Mouse (Mus musculus): ENCODE measurements at regions not wholly inside any gene's neighbourhood (a gene's known extent, or its start where the extent isn't known, plus 50 kb on each side); places are given as distances from the start of the nearest gene placed in this dataset.

DNA sequence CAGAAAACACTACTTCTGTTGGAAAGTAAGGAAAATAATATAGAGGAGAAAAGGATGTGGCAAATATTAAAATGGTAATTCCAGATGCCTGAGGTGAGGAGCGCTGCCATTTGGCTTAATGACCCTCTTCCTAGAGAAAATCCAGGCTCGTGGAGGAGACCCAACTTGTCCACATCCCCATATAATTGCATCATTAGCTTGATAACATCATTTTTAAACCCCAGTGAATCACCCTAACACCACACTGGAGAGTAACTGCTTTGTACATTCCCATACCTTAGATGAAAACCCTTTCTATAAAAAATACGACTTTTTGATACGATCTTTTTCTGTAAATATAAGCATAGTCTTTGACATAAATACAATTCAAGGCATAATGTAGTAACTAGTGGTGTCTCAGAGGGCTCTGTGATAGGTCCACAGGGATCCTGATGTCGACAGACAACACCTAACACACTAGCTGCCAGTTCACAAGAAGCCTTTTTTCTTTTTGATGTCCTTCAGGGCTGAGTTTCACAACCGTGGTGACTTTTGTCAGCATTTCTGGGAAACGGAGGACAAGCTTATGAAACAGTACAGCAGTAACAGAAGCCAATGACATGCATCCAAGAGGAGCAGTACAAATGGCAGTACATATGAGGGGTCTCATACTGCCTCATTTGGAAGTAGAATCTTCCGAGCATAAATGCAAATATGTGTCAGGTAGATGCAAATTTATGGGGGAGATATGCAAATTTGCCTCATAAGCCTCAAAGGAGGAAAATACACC, 174.8 kb upstream of the Rreb1 start:
- H3K4me3 ChIP-seq (replicated peaks), result no peak overlapping the region
- ATAC-seq (ENCODE audit: insufficient read depth, low FRiP score, low read depth), result no peak
- no peaks in the 10 kb centered on the region for H3K4me1 ChIP-seq
- H3K27me3 ChIP-seq (replicated peaks), result no peaks in the 10 kb centered on the region
- H3K36me3 ChIP-seq, result no peaks in the 10 kb centered on the region
- no peaks in the 10 kb centered on the region for H3K9me3 ChIP-seq
- H3K9ac ChIP-seq, result no peak overlapping the region
- no peak overlapping the region for H3K4me2 ChIP-seq
- 66% methylated on average over 8 of the region's 8 CpGs for WGBS
- no peak overlapping the region for H3K27ac ChIP-seq

DNA sequence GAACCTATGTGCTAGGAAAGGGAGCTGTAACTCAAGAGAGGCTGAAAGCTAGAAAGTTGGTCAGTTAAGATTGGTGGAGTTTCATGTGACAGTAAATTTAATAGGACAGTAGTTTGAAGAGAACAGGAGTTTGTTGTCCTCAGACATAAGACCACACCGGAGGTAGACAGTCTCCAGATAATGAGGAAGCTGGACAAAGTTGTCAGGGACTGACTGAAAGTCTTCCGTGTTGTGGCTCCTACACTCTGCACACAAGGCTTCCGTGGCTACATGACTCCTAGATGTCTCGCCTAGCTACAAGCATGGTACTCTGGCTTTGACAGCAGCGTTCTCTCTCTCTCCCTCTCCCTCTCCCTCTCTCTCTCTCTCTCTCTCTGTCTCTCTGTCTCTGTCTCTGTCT, 171.9 kb upstream of the Rreb1 start:
- H3K9me3 ChIP-seq, result no peaks in the 10 kb centered on the region
- no peak overlapping the region for H3K9ac ChIP-seq
- no peak overlapping the region for H3K4me3 ChIP-seq (replicated peaks)
- no peaks in the 10 kb centered on the region for H3K36me3 ChIP-seq
- H3K27me3 ChIP-seq (replicated peaks), result no peaks in the 10 kb centered on the region
- no peak overlapping the region for H3K27ac ChIP-seq
- ATAC-seq (ENCODE audit: insufficient read depth, low FRiP score, low read depth), result no peak
- 88% methylated on average over 5 of the region's 5 CpGs for WGBS
- no peak overlapping the region for H3K4me2 ChIP-seq
- no peaks in the 10 kb centered on the region for H3K4me1 ChIP-seq

DNA sequence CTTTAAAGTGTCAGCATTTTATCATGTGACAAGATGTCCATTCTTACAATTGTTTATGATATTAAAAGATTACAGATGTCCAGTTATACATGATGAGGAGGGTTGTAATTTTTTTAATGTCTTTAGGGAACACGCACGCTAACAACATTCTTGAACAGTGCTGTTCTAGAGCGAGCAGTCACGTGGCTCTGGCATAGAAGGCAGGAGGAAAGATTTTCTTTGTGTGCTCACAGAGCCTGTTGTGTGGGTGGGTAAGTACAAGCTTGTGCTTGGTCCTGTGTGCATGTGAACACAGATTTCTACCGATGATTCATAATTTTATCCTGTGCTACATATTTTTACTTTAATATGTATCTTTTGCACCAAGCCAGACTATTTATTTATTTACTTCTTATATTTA, 169.1 kb upstream of the Rreb1 start:
- H3K4me2 ChIP-seq, result no peak overlapping the region
- 76% methylated on average over 5 of the region's 5 CpGs for WGBS
- ATAC-seq (ENCODE audit: insufficient read depth, low FRiP score, low read depth), result no peak
- H3K9me3 ChIP-seq, result no peaks in the 10 kb centered on the region
- H3K27me3 ChIP-seq (replicated peaks), result no peaks in the 10 kb centered on the region
- no peak overlapping the region for H3K4me3 ChIP-seq (replicated peaks)
- no peak overlapping the region for H3K27ac ChIP-seq
- no peaks in the 10 kb centered on the region for H3K4me1 ChIP-seq
- H3K9ac ChIP-seq, result no peak overlapping the region
- H3K36me3 ChIP-seq, result no peaks in the 10 kb centered on the region

DNA sequence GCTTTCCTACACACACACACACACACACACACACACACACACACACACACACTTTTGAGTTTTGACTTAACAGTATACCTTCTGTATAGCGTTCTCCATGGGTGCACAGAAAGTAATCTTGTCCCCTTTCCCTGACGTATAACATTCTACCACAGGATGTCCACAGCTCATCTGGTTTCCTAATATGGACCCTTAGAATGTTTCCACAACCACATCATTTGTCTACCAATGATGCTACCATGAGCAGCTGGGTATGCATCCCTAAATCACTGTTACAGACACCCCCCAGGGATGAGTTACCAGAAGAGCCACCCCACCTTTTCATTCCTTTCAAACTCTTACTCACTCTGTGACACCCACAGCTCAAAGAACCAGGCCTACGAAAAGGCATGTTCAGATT, 166.8 kb upstream of the Rreb1 start:
- Histone ChIP-seq H3K27me3 (replicated peaks) (no peaks in the 10 kb centered on the region), H3K4me3 (replicated peaks) (no peak overlapping the region), H3K4me1 (no peaks in the 10 kb centered on the region), H3K27ac (no peak overlapping the region), H3K9me3 (no peaks in the 10 kb centered on the region), H3K4me2 (no peak overlapping the region), H3K36me3 (no peaks in the 10 kb centered on the region), H3K9ac (no peak overlapping the region)
- ATAC-seq (ENCODE audit: insufficient read depth, low FRiP score, low read depth), result no peak
- 69% methylated on average over 3 of the region's 3 CpGs for WGBS

DNA sequence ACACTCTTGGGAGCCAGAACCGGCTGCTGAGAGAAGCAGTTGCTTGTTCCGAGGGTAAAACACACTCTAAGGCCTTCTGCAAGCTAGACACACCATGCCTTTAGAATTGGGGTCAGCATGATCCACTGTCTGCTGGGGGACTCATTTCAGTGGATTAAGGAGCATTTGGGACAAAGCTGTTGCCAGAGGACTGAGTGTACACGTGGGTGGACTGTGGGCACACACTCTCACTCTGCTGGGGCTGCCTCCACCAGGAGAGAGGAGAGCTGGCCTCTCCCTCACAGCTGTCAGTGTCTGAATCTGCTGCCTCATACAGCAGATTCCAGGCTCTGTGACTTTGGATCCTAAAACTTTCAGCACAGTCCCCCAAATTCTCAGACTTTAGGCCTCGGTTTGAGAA, 161.2 kb upstream of the Rreb1 start:
- no peaks in the 10 kb centered on the region for H3K36me3 ChIP-seq
- H3K4me3 ChIP-seq (replicated peaks), result no peak overlapping the region
- no peaks in the 10 kb centered on the region for H3K9me3 ChIP-seq
- no peak for ATAC-seq (ENCODE audit: insufficient read depth, low FRiP score, low read depth)
- H3K27me3 ChIP-seq (replicated peaks), result no peaks in the 10 kb centered on the region
- H3K4me2 ChIP-seq, result no peak overlapping the region
- peaks cover 10% of the 10 kb centered on the region for H3K4me1 ChIP-seq
- H3K27ac ChIP-seq, result no peak overlapping the region
- no peak overlapping the region for H3K9ac ChIP-seq
- 81% methylated on average over 4 of the region's 4 CpGs for WGBS

DNA sequence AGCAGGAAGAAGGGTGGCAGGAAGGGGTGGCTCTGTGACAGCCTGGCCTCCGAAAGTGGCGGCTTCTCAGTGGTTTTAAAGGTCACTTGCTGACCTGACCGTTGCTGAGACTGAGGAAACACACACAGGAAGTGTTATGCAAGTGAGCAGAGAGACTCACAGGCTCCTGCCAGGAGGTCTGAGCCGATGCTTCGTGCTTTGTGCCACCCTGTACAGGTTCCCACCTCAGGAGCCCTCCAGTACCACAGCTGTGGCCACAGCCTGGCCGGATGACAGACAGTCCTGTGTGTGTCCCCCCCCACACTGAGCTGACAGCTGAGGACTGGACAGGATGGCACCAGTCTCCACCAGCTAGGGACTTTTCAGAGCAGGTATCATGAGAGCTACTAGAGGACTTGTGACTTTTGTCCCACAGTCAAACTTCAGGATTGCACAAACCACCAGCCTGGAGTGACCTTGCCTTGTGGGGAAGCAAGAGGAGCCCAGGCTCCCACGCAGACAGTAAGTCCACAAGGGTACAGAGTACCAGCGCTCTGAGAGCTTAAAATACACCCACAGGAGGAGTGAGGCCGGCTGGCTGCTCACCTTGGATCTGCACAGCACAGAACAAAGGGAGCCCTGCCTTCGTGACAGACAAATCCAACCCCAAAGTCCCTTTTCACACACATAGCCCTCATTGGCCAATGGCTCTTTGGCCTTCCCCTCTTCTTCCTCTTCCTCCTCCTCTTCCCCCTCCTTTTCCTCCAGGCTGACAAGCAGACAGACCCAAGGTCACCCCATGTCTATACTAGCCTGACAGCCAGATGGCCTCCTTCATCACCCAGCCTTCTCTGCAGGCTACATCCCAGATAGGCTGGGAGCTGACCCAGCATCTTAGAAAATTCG, 158.1 kb upstream of the Rreb1 start:
- H3K4me1 ChIP-seq, result peaks cover 10% of the 10 kb centered on the region
- peak; percentile 70 for ATAC-seq (ENCODE audit: insufficient read depth, low FRiP score, low read depth)
- no peak overlapping the region for H3K9ac ChIP-seq
- no peaks in the 10 kb centered on the region for H3K36me3 ChIP-seq
- H3K9me3 ChIP-seq, result no peaks in the 10 kb centered on the region
- H3K4me2 ChIP-seq, result no peak overlapping the region
- H3K4me3 ChIP-seq (replicated peaks), result no peak overlapping the region
- no peaks in the 10 kb centered on the region for H3K27me3 ChIP-seq (replicated peaks)
- 48% methylated on average over 11 of the region's 11 CpGs for WGBS
- peak overlapping the region; percentile 46 for H3K27ac ChIP-seq

DNA sequence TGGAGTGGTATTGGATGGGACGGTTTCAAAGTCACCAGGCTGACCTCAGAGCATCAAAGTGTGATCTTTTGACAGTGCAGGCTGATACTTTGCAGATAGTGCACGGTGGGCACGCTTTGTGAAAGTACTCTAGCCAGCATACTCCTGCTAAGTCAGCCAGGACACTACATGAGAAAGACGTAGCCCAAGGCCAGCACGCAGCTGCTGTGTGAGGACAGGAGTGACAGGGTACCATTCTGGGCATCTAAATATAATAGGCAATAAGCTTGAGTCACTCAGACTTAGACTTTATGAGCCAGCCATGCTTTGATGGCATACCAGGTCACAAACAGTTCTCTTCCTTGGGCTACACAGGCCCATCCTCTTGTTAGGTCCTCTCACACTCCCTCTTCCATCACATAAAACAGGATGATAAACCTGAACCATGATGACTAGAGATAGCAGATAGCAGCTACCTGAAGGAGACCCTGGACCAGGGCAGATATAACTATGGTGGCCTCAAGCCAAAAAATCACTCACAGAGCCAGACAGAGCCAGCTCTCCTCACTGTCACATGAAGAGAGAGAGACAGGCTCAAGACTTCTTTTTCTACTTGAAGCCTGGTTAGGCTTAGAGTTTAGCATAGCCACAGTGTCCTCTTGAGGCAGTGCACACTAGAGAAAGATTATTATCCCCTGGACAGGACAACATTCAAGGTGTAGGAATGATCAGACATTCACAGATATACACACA, 156.7 kb upstream of the Rreb1 start:
- Histone ChIP-seq H3K36me3 (no peaks in the 10 kb centered on the region), H3K9me3 (no peaks in the 10 kb centered on the region)
- WGBS, result 94% methylated on average over 5 of the region's 5 CpGs

DNA sequence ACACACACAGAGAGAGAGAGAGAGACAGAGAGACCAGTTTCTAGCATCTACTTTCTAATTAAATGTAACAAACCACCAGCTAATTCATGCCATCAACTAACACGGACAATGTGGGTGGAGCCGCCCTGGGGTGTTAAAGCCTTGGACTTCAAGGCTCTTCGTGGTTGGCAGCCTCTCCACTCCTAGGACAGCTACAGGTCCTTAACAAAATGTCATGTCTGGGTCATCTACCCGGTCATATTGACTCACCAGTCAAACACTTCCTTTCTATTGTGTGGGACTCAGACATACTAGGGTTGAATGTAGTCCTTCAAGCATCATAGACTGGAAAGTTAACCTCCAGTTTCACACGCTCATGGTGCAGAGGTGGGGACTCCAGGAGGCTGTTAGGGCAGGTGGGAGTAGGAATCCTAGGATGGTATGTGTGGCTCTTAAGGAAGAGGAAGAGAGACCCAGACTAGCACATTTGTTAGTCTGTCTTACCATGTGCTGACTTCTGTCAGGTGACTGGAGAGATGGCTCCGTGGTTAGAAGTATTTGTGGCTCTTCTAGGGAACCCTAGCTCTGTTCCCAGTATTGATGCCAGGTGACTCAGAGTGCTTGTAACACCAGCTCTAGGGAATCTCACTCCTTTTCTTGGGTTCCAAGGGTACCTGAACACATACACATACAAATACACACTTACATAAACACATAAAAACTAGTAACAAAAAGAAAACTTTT, 155.7 kb upstream of the Rreb1 start:
- H3K4me1 ChIP-seq, result peaks cover 10% of the 10 kb centered on the region
- no peak overlapping the region for H3K4me3 ChIP-seq (replicated peaks)
- no peaks in the 10 kb centered on the region for H3K9me3 ChIP-seq
- H3K27me3 ChIP-seq (replicated peaks), result no peaks in the 10 kb centered on the region
- no peak overlapping the region for H3K4me2 ChIP-seq
- no peak for ATAC-seq (ENCODE audit: insufficient read depth, low FRiP score, low read depth)
- no peak overlapping the region for H3K27ac ChIP-seq
- WGBS, result 56% methylated on average over 6 of the region's 6 CpGs
- H3K9ac ChIP-seq, result no peak overlapping the region
- no peaks in the 10 kb centered on the region for H3K36me3 ChIP-seq

More for the DNA sequence above, 156.7 kb upstream of the Rreb1 start:
- Histone ChIP-seq H3K9ac (no peak overlapping the region), H3K4me2 (no peak overlapping the region), H3K4me1 (peaks cover 10% of the 10 kb centered on the region), H3K27me3 (replicated peaks) (no peaks in the 10 kb centered on the region), H3K4me3 (replicated peaks) (no peak overlapping the region), H3K27ac (no peak overlapping the region)
- ATAC-seq (ENCODE audit: insufficient read depth, low FRiP score, low read depth), result no peak

DNA sequence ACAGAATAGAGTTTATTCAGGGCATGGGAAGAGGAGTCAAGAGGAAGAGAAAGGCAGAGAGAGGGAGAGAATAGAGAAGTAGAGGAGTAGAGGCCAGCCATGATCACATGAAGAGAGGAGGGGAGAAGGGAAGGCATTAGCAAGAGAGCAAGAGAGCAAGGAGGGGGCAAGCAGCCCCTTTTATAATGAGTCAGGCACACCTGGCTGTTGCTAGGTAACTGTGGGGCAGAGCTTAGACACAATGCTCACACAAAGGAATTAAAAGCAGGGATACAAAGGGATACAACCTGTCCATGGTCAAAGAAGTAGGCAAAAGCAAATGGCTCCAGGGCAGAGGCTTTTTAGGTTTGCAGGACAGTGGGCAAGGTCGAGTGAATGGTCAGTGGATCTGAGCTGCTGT, 153.5 kb upstream of the Rreb1 start:
- no peak overlapping the region for H3K9ac ChIP-seq
- no peaks in the 10 kb centered on the region for H3K36me3 ChIP-seq
- H3K27ac ChIP-seq, result no peak overlapping the region
- 61% methylated on average over 1 of the region's 1 CpGs for WGBS
- ATAC-seq (ENCODE audit: insufficient read depth, low FRiP score, low read depth), result no peak
- no peaks in the 10 kb centered on the region for H3K27me3 ChIP-seq (replicated peaks)
- peaks cover 9% of the 10 kb centered on the region for H3K4me1 ChIP-seq
- H3K9me3 ChIP-seq, result no peaks in the 10 kb centered on the region
- no peak overlapping the region for H3K4me3 ChIP-seq (replicated peaks)
- H3K4me2 ChIP-seq, result no peak overlapping the region

DNA sequence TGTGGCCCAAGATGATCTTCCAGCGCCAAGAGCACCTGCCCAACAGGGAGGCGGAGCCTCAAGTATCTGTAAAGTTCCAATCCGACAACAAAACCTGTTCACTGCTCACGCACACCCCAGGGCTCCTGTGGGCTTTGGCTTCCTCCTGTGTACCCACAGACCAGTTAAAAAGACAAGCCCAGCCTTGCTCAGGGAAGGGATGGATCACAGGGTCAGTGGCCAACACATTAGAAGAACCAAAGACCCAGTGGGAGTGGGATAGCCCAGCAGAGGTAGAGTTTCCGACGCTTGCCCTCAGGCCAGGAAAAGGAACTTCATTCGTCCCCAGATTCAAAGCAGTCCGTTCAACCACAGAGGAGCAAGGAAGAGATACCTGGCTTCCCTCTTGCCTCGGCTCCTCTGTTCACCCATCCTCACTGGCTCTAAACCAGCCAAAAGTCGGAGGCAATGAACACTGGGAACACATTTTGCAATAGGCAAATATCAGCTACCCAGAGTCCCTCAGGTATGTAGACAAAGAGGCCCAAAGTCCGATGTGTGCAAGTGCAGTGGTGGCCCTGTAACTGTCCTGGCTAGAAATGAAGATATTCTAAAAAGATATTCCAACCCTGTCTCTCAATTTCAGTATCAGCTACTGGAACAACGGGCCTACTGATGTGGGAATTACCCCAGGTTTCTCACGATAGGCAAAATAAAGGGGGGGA, 152.5 kb upstream of the Rreb1 start:
- Histone ChIP-seq H3K4me1 (0 out of 2 replicates have a peak, but pooled peaks cover under 1% of the 10 kb centered on the region), H3K36me3 (no peaks in the 10 kb centered on the region), H3K27me3 (replicated peaks) (no peaks in the 10 kb centered on the region), H3K9ac (no peak overlapping the region), H3K4me3 (replicated peaks) (no peak overlapping the region), H3K9me3 (no peaks in the 10 kb centered on the region), H3K4me2 (no peak overlapping the region), H3K27ac (no peak overlapping the region)
- no peak for ATAC-seq (ENCODE audit: insufficient read depth, low FRiP score, low read depth)
- WGBS, result 86% methylated on average over 13 of the region's 13 CpGs

Measured in stomach, embryonic 15.5 days (tissue).